Mouse (Mus musculus): ENCODE data around the gene Epb41l1.
A peak's percentile ranks its signal among the peaks of the same experiment; 100 is the strongest.
"Not testable (repeated sequence)": the region's sequence is repeated elsewhere in the genome, so short reads cannot be mapped to it uniquely, and the experiment has no call there.

The Epb41l1 gene

DNA sequence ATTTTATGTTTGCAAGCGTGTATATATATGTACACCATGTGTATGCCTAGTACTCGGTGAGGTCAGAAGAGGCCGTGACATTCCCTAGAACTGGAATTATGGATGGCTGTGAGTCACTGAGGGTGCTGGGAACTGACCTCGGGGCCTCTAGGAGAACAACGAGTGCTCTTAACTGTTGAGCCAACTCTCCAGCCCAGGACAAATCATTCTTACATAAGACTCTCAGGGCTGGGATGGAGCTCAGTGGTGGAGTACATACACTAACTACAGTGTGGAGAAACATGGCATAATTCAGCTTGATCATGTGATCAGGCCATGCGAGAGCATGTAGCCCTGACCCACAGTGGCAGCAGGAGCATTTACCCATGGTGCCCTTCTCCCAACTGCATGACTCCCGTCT is 22.7 kb upstream of the Epb41l1 start:
- no peaks in the 10 kb centered on the region for H3K9me3 ChIP-seq (ENCODE audit: low read length)
- peaks cover 38% of the 10 kb centered on the region for H3K4me1 ChIP-seq (replicated peaks; ENCODE audit: low read depth, low read length)
- TF ChIP-seq POU5F1 (IDR thresholded peaks at IDR 0.05; ENCODE audit: borderline replicate concordance, low read length) (no peak), CTCF (conservative IDR thresholded peaks at IDR 0.05; ENCODE audit: low read length) (no peak), NANOG (IDR thresholded peaks at IDR 0.05; ENCODE audit: borderline replicate concordance, low read length) (no peak)
- no peak overlapping the region for H3K4me3 ChIP-seq (replicated peaks; ENCODE audit: low read length)
- H3K36me3 ChIP-seq (ENCODE audit: insufficient read depth, low read length), result no peaks in the 10 kb centered on the region
- 0 out of 2 replicates have a peak, but pooled peaks cover 2% of the 10 kb centered on the region for H3K27me3 ChIP-seq (ENCODE audit: insufficient read depth, low read length)

GRCm38 (mm10) chr2:156399485-156399884 is 21.2 kb upstream of the Epb41l1 start:
- Histone ChIP-seq H3K36me3 (ENCODE audit: insufficient read depth, low read length) (no peaks in the 10 kb centered on the region), H3K4me1 (replicated peaks; ENCODE audit: low read depth, low read length) (peaks cover 31% of the 10 kb centered on the region), H3K27me3 (ENCODE audit: insufficient read depth, low read length) (0 out of 2 replicates have a peak, but pooled peaks cover 2% of the 10 kb centered on the region), H3K4me3 (replicated peaks; ENCODE audit: low read length) (no peak overlapping the region), H3K9me3 (ENCODE audit: low read length) (no peaks in the 10 kb centered on the region)
- no peak for TF ChIP-seq NANOG (IDR thresholded peaks at IDR 0.05; ENCODE audit: borderline replicate concordance, low read length)
- TF ChIP-seq POU5F1 (IDR thresholded peaks at IDR 0.05; ENCODE audit: borderline replicate concordance, low read length), result no peak
- TF ChIP-seq CTCF (conservative IDR thresholded peaks at IDR 0.05; ENCODE audit: low read length), result no peak

GRCm38 (mm10) chr2:156401331-156401730 is 19.4 kb upstream of the Epb41l1 start:
- Histone ChIP-seq H3K27me3 (ENCODE audit: insufficient read depth, low read length) (0 out of 2 replicates have a peak, but pooled peaks cover 2% of the 10 kb centered on the region), H3K4me3 (replicated peaks; ENCODE audit: low read length) (peak overlapping the region; percentile 48; the same call in 1 of the 2 replicates), H3K4me1 (replicated peaks; ENCODE audit: low read depth, low read length) (peaks cover 16% of the 10 kb centered on the region), H3K9me3 (ENCODE audit: low read length) (no peaks in the 10 kb centered on the region), H3K36me3 (ENCODE audit: insufficient read depth, low read length) (no peaks in the 10 kb centered on the region)
- TF ChIP-seq POU5F1 (IDR thresholded peaks at IDR 0.05; ENCODE audit: borderline replicate concordance, low read length), result no peak
- no peak for TF ChIP-seq CTCF (conservative IDR thresholded peaks at IDR 0.05; ENCODE audit: low read length)
- TF ChIP-seq NANOG (IDR thresholded peaks at IDR 0.05; ENCODE audit: borderline replicate concordance, low read length), result no peak

GRCm38 (mm10) chr2:156402036-156402435 is 18.7 kb upstream of the Epb41l1 start:
- H3K9me3 ChIP-seq (ENCODE audit: low read length), result no peaks in the 10 kb centered on the region
- no peaks in the 10 kb centered on the region for H3K27me3 ChIP-seq (ENCODE audit: insufficient read depth, low read length)
- no peak for TF ChIP-seq NANOG (IDR thresholded peaks at IDR 0.05; ENCODE audit: borderline replicate concordance, low read length)
- no peak for TF ChIP-seq POU5F1 (IDR thresholded peaks at IDR 0.05; ENCODE audit: borderline replicate concordance, low read length)
- TF ChIP-seq CTCF (conservative IDR thresholded peaks at IDR 0.05; ENCODE audit: low read length), result no peak
- H3K4me3 ChIP-seq (replicated peaks; ENCODE audit: low read length), result no peak overlapping the region
- H3K4me1 ChIP-seq (replicated peaks; ENCODE audit: low read depth, low read length), result peaks cover 23% of the 10 kb centered on the region
- H3K36me3 ChIP-seq (ENCODE audit: insufficient read depth, low read length), result no peaks in the 10 kb centered on the region

- no peaks in the 10 kb centered on the region for H3K9me3 ChIP-seq (ENCODE audit: low read length)
- H3K4me3 ChIP-seq (replicated peaks; ENCODE audit: low read length), result 0 out of 2 replicates have a peak overlapping the region, but pooled peaks have one; percentile 20
- H3K36me3 ChIP-seq (ENCODE audit: insufficient read depth, low read length), result no peaks in the 10 kb centered on the region
- no peaks in the 10 kb centered on the region for H3K27me3 ChIP-seq (ENCODE audit: insufficient read depth, low read length)
- peaks cover 26% of the 10 kb centered on the region for H3K4me1 ChIP-seq (replicated peaks; ENCODE audit: low read depth, low read length)
- no peak for TF ChIP-seq CTCF (conservative IDR thresholded peaks at IDR 0.05; ENCODE audit: low read length)
- no peak for TF ChIP-seq POU5F1 (IDR thresholded peaks at IDR 0.05; ENCODE audit: borderline replicate concordance, low read length)
- no peak for TF ChIP-seq NANOG (IDR thresholded peaks at IDR 0.05; ENCODE audit: borderline replicate concordance, low read length)
These were observed 13.7 kb upstream of the Epb41l1 start for GRCm38 (mm10) chr2:156406987-156407386.

DNA sequence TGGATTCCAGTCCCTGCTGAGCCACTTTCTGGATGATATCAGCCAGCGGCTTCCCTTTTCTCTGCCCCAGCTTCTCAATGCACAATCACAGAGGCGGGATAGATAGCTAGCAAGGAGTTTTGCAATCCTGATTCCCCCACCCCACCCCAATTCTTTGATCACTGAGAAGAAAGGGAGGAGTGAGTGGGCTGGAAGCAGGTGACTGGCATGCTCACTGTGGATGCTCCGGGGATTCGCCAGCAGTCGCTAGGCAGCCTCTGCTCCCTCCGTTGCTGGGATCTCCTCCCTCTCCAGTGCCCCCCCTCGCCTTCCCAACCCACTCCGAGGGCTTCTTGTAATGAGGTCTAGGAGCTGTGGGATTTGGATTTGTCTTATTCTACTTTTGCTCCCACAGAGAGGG is 12.5 kb upstream of the Epb41l1 start:
- Histone ChIP-seq H3K27me3 (ENCODE audit: insufficient read depth, low read length) (no peaks in the 10 kb centered on the region), H3K36me3 (ENCODE audit: insufficient read depth, low read length) (no peaks in the 10 kb centered on the region), H3K4me3 (replicated peaks; ENCODE audit: low read length) (no peak overlapping the region), H3K9me3 (ENCODE audit: low read length) (no peaks in the 10 kb centered on the region), H3K4me1 (replicated peaks; ENCODE audit: low read depth, low read length) (peaks cover 26% of the 10 kb centered on the region)
- TF ChIP-seq NANOG (IDR thresholded peaks at IDR 0.05; ENCODE audit: borderline replicate concordance, low read length) (no peak), POU5F1 (IDR thresholded peaks at IDR 0.05; ENCODE audit: borderline replicate concordance, low read length) (no peak), CTCF (conservative IDR thresholded peaks at IDR 0.05; ENCODE audit: low read length) (no peak)

DNA sequence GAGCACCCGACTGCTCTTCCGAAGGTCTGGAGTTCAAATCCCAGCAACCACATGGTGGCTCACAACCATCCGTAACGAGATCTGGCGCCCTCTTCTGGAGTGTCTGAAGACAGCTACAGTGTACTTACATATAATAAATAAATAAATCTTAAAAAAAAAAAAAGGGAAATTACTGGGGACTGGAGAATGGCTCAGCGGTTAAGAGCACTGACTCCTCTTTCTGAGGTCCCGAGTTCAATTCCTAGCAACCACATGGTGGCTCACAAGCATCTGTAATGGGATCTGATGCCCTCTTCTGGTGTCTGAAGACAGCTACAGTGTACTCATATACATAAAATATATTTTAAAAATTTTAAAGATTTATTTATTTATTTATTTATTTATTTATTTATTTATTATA is 9.4 kb upstream of the Epb41l1 start:
- TF ChIP-seq CTCF (conservative IDR thresholded peaks at IDR 0.05; ENCODE audit: low read length), result peak; percentile 21
- H3K4me3 ChIP-seq (replicated peaks; ENCODE audit: low read length); H3K9me3 ChIP-seq (ENCODE audit: low read length); H3K27me3 ChIP-seq (ENCODE audit: insufficient read depth, low read length); H3K36me3 ChIP-seq (ENCODE audit: insufficient read depth, low read length): not testable (repeated sequence)
- H3K4me1 ChIP-seq (replicated peaks; ENCODE audit: low read depth, low read length), result peaks cover 33% of the 10 kb centered on the region

DNA sequence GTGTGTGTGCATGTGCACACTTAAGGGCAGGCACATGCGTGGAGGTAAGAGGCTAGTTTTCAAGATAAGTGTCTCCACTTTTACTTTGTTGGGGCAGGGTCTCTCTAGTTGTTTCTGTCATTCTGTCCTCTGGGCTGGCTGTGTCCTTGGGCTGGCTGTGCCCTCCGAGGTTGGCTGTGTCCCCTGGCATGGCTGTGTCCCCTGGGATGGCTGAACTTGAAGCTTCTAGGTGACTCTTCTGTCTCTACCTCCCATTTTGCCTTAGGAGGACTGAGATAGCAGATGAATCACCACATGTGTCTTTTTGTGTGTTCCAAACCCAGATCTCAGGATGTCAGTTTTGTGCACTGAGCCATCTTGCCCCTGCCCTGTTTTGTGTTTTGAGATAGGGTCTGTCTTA is 5.7 kb upstream of the Epb41l1 start:
- Histone ChIP-seq H3K27me3 (ENCODE audit: insufficient read depth, low read length) (peaks cover 17% of the 10 kb centered on the region), H3K4me1 (replicated peaks; ENCODE audit: low read depth, low read length) (peaks cover 46% of the 10 kb centered on the region), H3K36me3 (ENCODE audit: insufficient read depth, low read length) (no peaks in the 10 kb centered on the region), H3K9me3 (ENCODE audit: low read length) (no peaks in the 10 kb centered on the region), H3K4me3 (replicated peaks; ENCODE audit: low read length) (no peak overlapping the region)
- TF ChIP-seq CTCF (conservative IDR thresholded peaks at IDR 0.05; ENCODE audit: low read length) (no peak), NANOG (IDR thresholded peaks at IDR 0.05; ENCODE audit: borderline replicate concordance, low read length) (no peak), POU5F1 (IDR thresholded peaks at IDR 0.05; ENCODE audit: borderline replicate concordance, low read length) (no peak)

- H3K9me3 ChIP-seq (ENCODE audit: low read length), result no peaks in the 10 kb centered on the region
- H3K27me3 ChIP-seq (ENCODE audit: insufficient read depth, low read length), result peaks cover 23% of the 10 kb centered on the region
- peaks cover 51% of the 10 kb centered on the region for H3K4me1 ChIP-seq (replicated peaks; ENCODE audit: low read depth, low read length)
- no peak for TF ChIP-seq NANOG (IDR thresholded peaks at IDR 0.05; ENCODE audit: borderline replicate concordance, low read length)
- TF ChIP-seq POU5F1 (IDR thresholded peaks at IDR 0.05; ENCODE audit: borderline replicate concordance, low read length), result no peak
- TF ChIP-seq CTCF (conservative IDR thresholded peaks at IDR 0.05; ENCODE audit: low read length), result no peak
- no peak overlapping the region for H3K4me3 ChIP-seq (replicated peaks; ENCODE audit: low read length)
- no peaks in the 10 kb centered on the region for H3K36me3 ChIP-seq (ENCODE audit: insufficient read depth, low read length)
These were observed 5.0 kb upstream of the Epb41l1 start for GRCm38 (mm10) chr2:156415674-156416073.

Measured in E14TG2a.4 (cell line).